Mouse (Mus musculus): ENCODE measurements around the gene Rbm19.

DNA sequence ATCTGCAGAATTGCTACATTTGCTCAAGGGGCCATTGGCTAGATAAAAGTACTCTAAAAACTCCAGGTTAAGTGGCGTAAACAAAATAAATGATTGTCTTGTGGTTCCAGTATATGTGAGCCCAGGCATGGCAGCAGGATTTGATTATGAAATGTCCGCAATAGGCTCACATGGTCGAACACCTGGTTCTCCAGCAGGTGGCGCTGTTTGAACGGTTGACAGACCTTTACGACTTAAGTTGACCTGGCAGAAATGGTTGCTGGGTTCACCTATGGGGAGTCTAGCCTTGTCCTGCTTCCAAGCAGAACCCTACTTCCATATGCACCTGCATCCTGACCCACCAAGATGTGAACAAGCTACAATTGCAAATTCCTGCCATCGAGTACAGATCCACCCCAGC lies 21.7 kb upstream of the Rbm19 start:
- TF ChIP-seq POLR2A (IDR thresholded peaks at IDR 0.05; ENCODE audit: low read depth, low read length) (no peak), CTCF (IDR thresholded peaks at IDR 0.05; ENCODE audit: extremely low read depth, insufficient read depth, insufficient read length, insufficient replicate concordance) (peak; percentile 55; the same call in 1 of the 2 replicates)
